Mouse (Mus musculus) hindbrain, embryonic 12.5 days (tissue): ENCODE results near the gene Fam81a. TPM values are rescaled to one million over a fixed set of nuclear protein-coding genes. Genes with fewer than 3 reads are reported as not detected.

Source experiments
- ATAC-seq: fragments of 200-750 bp; cut with Nextera tagmentation; 2 replicates; pipeline ENCODE4 v1.8.0; 2017; ENCODE audit warnings: moderate TSS enrichment; ENCODE audit not compliant: low FRiP score
- H3K27ac ChIP-seq: fragments of 300-500 bp; sonication (generic); 2 replicates; pipeline ENCODE4 v1.5.1; 2016; ENCODE audit warnings: mild to moderate bottlenecking
- H3K27me3 ChIP-seq: fragments of 300-500 bp; sonication (generic); 2 replicates; pipeline ENCODE4 v1.6.1; 2016; ENCODE audit warnings: mild to moderate bottlenecking
- H3K36me3 ChIP-seq: fragments of 300-500 bp; sonication (generic); 2 replicates; pipeline ENCODE4 v1.6.1; 2016; ENCODE audit warnings: mild to moderate bottlenecking
- H3K4me1 ChIP-seq: fragments of 300-500 bp; sonication (generic); 2 replicates; pipeline ENCODE4 v1.6.1; 2016
- H3K4me2 ChIP-seq: fragments of 300-500 bp; sonication (generic); replicated peaks from 2 replicates; pipeline ENCODE4 v1.6.1; 2016; ENCODE audit warnings: mild to moderate bottlenecking
- H3K4me3 ChIP-seq: fragments of 300-500 bp; sonication (generic); 2 replicates; pipeline ENCODE4 v1.5.1; 2016; ENCODE audit warnings: mild to moderate bottlenecking
- H3K9ac ChIP-seq: fragments of 300-500 bp; sonication (generic); 2 replicates; pipeline ENCODE4 v1.6.1; 2016; ENCODE audit warnings: mild to moderate bottlenecking, moderate library complexity
- H3K9me3 ChIP-seq: fragments of 300-500 bp; sonication (generic); replicated peaks from 2 replicates; pipeline ENCODE4 v1.6.1; 2016; ENCODE audit warnings: mild to moderate bottlenecking
- whole genome bisulfite sequencing: fragments of 180-500 bp; shearing (Covaris S2); methylation state at CpG from one replicate; pipeline ENCODE4 v1.1.7; 2016; 5-methylcytosine and 5-hydroxymethylcytosine counted together
- polyA plus RNA-seq: library from polyadenylated mRNA; unstranded; fragments of >200 nt; fragmentation: Nextera tagmentation; extraction: Ambion mirVana; gene quantifications from 2 replicates; pipeline ENCODE4 v1.2.1, GENCODE M21; 2016

Gene Fam81a
- polyA plus RNA-seq, result 7.4 and 8.3 TPM in 2 replicates

DNA sequence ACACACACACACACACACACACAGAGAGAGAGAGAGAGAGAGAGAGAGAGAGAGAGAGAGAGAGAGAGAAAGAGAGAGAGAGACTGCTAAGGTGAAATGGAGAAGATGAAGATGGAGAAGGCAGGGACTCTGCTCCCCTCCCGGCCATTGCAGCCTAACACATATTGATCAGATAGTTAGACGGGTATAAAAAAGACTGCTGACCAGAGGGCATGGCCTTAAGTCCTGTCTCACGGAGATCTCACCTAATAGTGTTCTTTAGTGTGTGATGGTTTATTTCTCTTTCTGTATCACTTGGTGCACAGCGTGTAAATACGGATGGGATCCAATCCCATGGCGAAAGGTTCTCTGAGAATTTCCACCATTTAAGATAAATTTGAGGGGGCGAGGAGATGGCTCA is at the start of gene Fam81a:
Fam81a (minus strand) TSS at position 101 of the 400 bp plus-strand sequence.
- peaks cover 29% of the 10 kb centered on the region for H3K27me3 ChIP-seq
- H3K4me3 ChIP-seq, result peak within 1 kb of the TSS; percentile 72
- peak within 1 kb of the TSS; percentile 73 for H3K9ac ChIP-seq
- H3K27ac ChIP-seq, result no peak within 1 kb of the TSS
- 69% methylated on average over 7 of the region's 7 CpGs for WGBS
- H3K4me2 ChIP-seq, result peak within 1 kb of the TSS; percentile 96
- peaks cover 21% of the 10 kb centered on the region for H3K4me1 ChIP-seq
- H3K9me3 ChIP-seq, result no peaks in the 10 kb centered on the region
- H3K36me3 ChIP-seq, result no peaks in the 10 kb centered on the region
- ATAC-seq, result no peak

- H3K27me3 ChIP-seq, result no peaks in the 10 kb centered on the region
- WGBS, result 42% methylated on average over 7 of the region's 7 CpGs
- H3K27ac ChIP-seq, result peak overlapping the region; percentile 23; the same call in 1 of the 2 replicates
- H3K4me1 ChIP-seq, result peaks cover 7% of the 10 kb centered on the region
- H3K4me3 ChIP-seq, result no peak overlapping the region
- H3K4me2 ChIP-seq, result no peak overlapping the region
- ATAC-seq, result no peak
- no peak overlapping the region for H3K9ac ChIP-seq
- H3K36me3 ChIP-seq, result no peaks in the 10 kb centered on the region
- H3K9me3 ChIP-seq, result no peaks in the 10 kb centered on the region
Observed at GRCm38 (mm10) chr9:70182639-70183038, 40.3 kb upstream of the Fam81a start.

DNA sequence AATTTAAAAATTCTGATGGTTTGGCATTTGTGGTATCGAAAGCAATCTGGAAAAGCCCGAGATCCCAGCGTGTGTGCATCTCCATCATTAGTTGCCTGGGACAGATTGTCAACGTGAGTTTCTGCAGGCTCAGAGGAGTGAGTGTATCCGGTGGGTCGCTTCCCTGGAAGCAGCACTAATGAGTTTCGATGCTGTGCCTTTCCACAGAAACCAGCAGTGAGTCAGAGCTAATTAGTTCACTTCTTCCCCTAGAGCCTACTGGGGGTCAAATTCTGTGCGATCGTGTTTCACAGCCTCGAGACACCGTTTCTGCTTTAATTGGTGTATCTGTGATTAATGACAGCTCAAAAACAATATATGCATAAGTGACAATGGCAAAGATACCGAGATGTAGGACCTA is 39.4 kb upstream of the Fam81a start:
- Histone ChIP-seq H3K9me3 (no peaks in the 10 kb centered on the region), H3K27me3 (no peaks in the 10 kb centered on the region), H3K4me3 (no peak overlapping the region), H3K4me1 (peaks cover 7% of the 10 kb centered on the region), H3K4me2 (no peak overlapping the region), H3K9ac (no peak overlapping the region), H3K27ac (peak overlapping the region; percentile 57; the same call in 1 of the 2 replicates), H3K36me3 (no peaks in the 10 kb centered on the region)
- ATAC-seq, result 0 out of 2 replicates have a peak, but pooled peaks have one; percentile 35
- WGBS, result 41% methylated on average over 12 of the region's 12 CpGs

DNA sequence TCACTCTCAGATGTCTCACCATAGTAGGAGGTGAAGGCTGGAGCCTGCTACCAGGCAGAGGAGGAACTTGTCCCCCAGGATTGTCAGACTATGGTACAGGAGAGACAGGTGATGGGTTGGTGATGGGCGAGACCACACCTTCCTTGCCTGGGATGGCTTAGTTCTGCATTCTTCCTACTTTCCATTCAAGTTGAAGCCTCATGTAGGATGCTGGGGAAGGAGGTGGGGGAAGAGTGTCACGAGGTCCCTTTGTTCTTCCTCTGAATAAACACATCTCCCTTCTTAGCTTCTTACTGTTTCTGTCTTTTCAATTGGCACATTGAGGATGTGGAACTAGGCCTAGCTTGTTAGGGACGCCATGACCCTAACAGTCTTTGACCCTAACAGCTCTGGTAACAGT is 33.9 kb upstream of the Fam81a start:
- WGBS, result 84% methylated on average over 3 of the region's 3 CpGs
- Histone ChIP-seq H3K36me3 (no peaks in the 10 kb centered on the region), H3K9me3 (no peaks in the 10 kb centered on the region), H3K4me2 (no peak overlapping the region), H3K4me1 (peaks cover 22% of the 10 kb centered on the region), H3K9ac (no peak overlapping the region), H3K27ac (no peak overlapping the region), H3K27me3 (no peaks in the 10 kb centered on the region), H3K4me3 (no peak overlapping the region)
- no peak for ATAC-seq

DNA sequence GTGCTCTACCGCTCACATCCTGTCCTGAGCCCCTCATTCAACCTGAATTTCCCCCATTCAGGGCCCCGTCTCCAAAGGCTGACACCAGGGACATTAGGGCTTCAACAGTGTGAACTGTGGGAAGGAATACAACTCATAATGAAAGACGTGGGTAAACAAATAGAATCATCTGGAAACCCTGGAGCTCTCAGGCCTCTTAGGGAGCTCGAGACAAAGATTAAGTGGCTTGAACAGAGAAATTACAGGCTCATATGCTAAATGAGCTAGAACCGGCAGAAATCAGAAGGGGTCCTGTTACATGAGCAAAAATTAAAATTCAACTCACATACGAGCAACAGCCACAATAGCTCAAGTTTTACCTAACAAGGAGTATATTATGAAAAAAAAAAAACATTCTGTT is 32.5 kb upstream of the Fam81a start:
- H3K27ac ChIP-seq, result peak overlapping the region; percentile 77
- H3K4me3 ChIP-seq, result no peak overlapping the region
- H3K27me3 ChIP-seq, result no peaks in the 10 kb centered on the region
- 14% methylated on average over 6 of the region's 6 CpGs for WGBS
- no peak overlapping the region for H3K9ac ChIP-seq
- H3K36me3 ChIP-seq, result no peaks in the 10 kb centered on the region
- no peak overlapping the region for H3K4me2 ChIP-seq
- peak; percentile 61 for ATAC-seq
- peaks cover 17% of the 10 kb centered on the region for H3K4me1 ChIP-seq
- no peaks in the 10 kb centered on the region for H3K9me3 ChIP-seq

- H3K27ac ChIP-seq, result peak overlapping the region; percentile 77
- no peak overlapping the region for H3K9ac ChIP-seq
- peak; percentile 13; the same call in 1 of the 2 replicates for ATAC-seq
Observed at GRCm38 (mm10) chr9:70174291-70174848, 32.0 kb upstream of the Fam81a start.

GRCm38 (mm10) chr9:70168973-70169372 is 26.6 kb upstream of the Fam81a start:
- WGBS, result 89% methylated on average over 7 of the region's 7 CpGs
- Histone ChIP-seq H3K36me3 (no peaks in the 10 kb centered on the region), H3K27ac (no peak overlapping the region), H3K4me2 (no peak overlapping the region), H3K9me3 (no peaks in the 10 kb centered on the region), H3K4me1 (peaks cover 2% of the 10 kb centered on the region; the same call in 1 of the 2 replicates), H3K4me3 (no peak overlapping the region), H3K9ac (no peak overlapping the region), H3K27me3 (no peaks in the 10 kb centered on the region)
- no peak for ATAC-seq

More at GRCm38 (mm10) chr9:70174291-70174848, 32.0 kb upstream of the Fam81a start:
- H3K4me1 ChIP-seq, result peaks cover 17% of the 10 kb centered on the region
- H3K36me3 ChIP-seq, result no peaks in the 10 kb centered on the region
- no peak overlapping the region for H3K4me2 ChIP-seq
- 30% methylated on average over 4 of the region's 4 CpGs for WGBS
- H3K9me3 ChIP-seq, result no peaks in the 10 kb centered on the region
- H3K4me3 ChIP-seq, result no peak overlapping the region
- no peaks in the 10 kb centered on the region for H3K27me3 ChIP-seq

DNA sequence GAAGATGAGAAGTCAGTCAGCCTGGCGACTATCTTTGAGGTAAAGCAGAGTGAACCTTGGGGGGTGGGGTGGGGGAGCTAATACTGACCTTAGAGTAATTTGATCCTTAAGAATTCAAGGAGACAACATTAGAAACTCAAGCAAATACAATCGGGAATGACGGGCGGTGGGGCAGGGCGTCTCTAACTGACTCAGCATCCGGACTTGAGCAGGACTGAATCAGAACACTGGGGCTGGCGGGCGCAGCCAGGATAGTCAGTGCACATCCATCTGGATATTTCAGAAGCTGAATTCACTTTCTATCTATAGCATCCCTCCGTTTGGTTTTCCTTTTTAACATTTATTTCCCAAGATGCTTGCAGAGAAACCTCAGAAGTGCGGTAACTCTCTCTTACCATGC is 17.7 kb upstream of the Fam81a start:
- Histone ChIP-seq H3K27me3 (no peaks in the 10 kb centered on the region), H3K9me3 (no peaks in the 10 kb centered on the region), H3K27ac (no peak overlapping the region), H3K4me2 (no peak overlapping the region), H3K4me3 (no peak overlapping the region), H3K4me1 (no peaks in the 10 kb centered on the region), H3K36me3 (no peaks in the 10 kb centered on the region), H3K9ac (no peak overlapping the region)
- no peak for ATAC-seq
- WGBS, result 76% methylated on average over 10 of the region's 10 CpGs

DNA sequence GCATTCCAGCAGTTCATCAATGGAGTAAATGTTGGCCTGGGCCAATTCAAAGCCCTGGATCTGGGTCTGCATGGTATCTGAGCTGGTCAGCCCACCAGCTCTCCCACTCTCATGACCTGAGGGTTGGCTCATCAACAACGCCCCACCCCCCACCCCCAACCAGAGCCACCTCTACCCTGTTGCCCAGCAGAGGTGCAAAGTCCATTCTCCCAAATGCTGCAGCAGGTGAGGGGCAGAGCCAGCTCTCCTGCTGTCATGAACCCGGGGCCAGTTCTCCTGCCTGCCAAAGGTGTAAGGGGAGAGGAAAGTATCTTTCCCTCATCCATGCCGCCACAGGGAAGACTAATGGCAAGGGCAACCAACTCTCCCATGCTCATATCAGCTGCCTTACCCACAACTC is 5.3 kb upstream of the Fam81a start:
- no peak for ATAC-seq
- H3K4me3 ChIP-seq, result no peak overlapping the region
- H3K27me3 ChIP-seq, result peaks cover 8% of the 10 kb centered on the region
- no peaks in the 10 kb centered on the region for H3K36me3 ChIP-seq
- H3K9ac ChIP-seq, result no peak overlapping the region
- WGBS, result 82% methylated on average over 3 of the region's 3 CpGs
- H3K9me3 ChIP-seq, result no peaks in the 10 kb centered on the region
- no peak overlapping the region for H3K4me2 ChIP-seq
- no peak overlapping the region for H3K27ac ChIP-seq
- no peaks in the 10 kb centered on the region for H3K4me1 ChIP-seq

- ATAC-seq, result no peak
- H3K4me3 ChIP-seq, result no peak overlapping the region
- H3K27ac ChIP-seq, result no peak overlapping the region
- no peak overlapping the region for H3K4me2 ChIP-seq
- no peaks in the 10 kb centered on the region for H3K36me3 ChIP-seq
- 86% methylated on average over 4 of the region's 4 CpGs for WGBS
- H3K4me1 ChIP-seq, result peaks cover 12% of the 10 kb centered on the region
- peaks cover 25% of the 10 kb centered on the region for H3K27me3 ChIP-seq
- H3K9me3 ChIP-seq, result no peaks in the 10 kb centered on the region
- no peak overlapping the region for H3K9ac ChIP-seq
Observed at GRCm38 (mm10) chr9:70145426-70145825, 3.1 kb upstream of the Fam81a start.

GRCm38 (mm10) chr9:70143326-70143725 is 966 bp upstream of the Fam81a start:
- peaks cover 18% of the 10 kb centered on the region for H3K4me1 ChIP-seq
- WGBS, result 70% methylated on average over 8 of the region's 8 CpGs
- H3K4me2 ChIP-seq, result no peak overlapping the region
- H3K4me3 ChIP-seq, result no peak overlapping the region
- no peaks in the 10 kb centered on the region for H3K9me3 ChIP-seq
- no peak overlapping the region for H3K27ac ChIP-seq
- H3K36me3 ChIP-seq, result no peaks in the 10 kb centered on the region
- H3K27me3 ChIP-seq, result peaks cover 25% of the 10 kb centered on the region
- H3K9ac ChIP-seq, result no peak overlapping the region
- no peak for ATAC-seq

DNA sequence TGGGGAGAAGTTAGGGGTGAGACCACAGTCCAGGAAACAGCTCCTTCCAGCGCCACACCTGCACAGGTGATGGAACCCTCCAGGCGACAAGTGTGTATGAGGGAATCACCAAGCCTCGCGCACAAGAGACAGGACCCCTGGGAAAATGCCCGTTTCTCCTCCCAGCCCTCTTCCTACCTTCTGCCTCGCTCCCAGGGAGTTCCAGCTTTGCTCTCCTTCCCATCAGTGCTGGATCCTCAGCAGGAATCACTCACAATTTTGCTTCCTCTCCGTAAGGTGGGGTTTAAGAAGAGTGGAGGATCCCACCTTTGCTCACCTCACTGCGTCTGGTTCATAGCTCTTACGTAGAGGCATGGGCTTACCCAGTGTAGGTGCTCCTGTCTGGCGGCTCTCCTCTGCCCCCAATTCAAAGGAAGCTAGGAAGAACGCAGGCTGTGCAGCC is 454 bp downstream of the Fam81a start:
- no peaks in the 10 kb centered on the region for H3K9me3 ChIP-seq
- H3K4me1 ChIP-seq, result peaks cover 24% of the 10 kb centered on the region
- 5% methylated on average over 11 of the region's 11 CpGs for WGBS
- H3K4me2 ChIP-seq, result peak overlapping the region; percentile 96
- ATAC-seq, result peak; percentile 51; the same call in 1 of the 2 replicates
- no peaks in the 10 kb centered on the region for H3K36me3 ChIP-seq
- H3K9ac ChIP-seq, result peak overlapping the region; percentile 73; the same call in 1 of the 2 replicates
- peaks cover 29% of the 10 kb centered on the region for H3K27me3 ChIP-seq
- no peak overlapping the region for H3K27ac ChIP-seq
- peak overlapping the region; percentile 72 for H3K4me3 ChIP-seq
